Mouse (Mus musculus): ENCODE results near the gene Atp8a2. TPM values are rescaled to one million over a fixed set of nuclear protein-coding genes. Genes with fewer than 3 reads are reported as not detected.

The Atp8a2 gene
- polyA plus RNA-seq, 1 experiment, result not detected

DNA sequence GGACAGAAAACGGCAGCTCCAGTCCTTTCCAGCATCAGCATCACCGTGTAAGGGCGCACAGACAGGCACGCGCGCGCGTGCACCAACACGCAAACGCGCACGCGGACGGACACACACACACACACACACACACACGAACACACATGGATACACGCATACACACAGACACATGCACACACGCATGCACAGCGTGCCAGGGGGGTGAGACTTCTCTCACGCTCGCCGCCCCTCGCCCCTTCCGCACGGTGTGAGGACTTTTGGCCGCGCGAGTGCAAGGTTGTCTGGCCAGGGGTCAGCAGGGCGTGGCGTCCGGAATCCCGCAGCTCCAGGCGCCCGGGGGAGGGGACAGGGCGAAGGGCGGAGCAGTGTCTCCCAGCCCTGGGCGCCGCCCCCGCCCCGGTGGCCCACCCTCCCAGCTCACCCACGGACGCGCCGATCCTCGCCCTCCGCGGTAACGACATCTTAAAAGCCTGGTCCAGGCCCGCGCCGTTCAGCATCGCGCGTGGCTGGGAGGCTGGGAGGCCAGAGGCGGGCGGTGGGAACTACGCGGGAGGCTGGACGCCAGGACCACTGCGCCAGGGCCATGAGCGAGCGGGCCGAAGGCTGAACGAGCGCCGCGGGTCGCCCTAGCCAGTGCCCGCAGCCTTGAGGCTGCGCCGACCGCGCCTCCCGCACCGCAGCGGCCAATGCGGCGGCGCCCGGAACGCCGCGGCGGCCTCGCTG, 19.9 kb downstream of the Atp8a2 start:
- TF ChIP-seq GATA1 (IDR thresholded peaks at IDR 0.05; ENCODE audit: low read length), result no peak

- TF ChIP-seq GATA1 (IDR thresholded peaks at IDR 0.05; ENCODE audit: low read length), result no peak
Measured at GRCm38 (mm10) chr14:60176469-60176890, 20.5 kb downstream of the Atp8a2 start.

DNA sequence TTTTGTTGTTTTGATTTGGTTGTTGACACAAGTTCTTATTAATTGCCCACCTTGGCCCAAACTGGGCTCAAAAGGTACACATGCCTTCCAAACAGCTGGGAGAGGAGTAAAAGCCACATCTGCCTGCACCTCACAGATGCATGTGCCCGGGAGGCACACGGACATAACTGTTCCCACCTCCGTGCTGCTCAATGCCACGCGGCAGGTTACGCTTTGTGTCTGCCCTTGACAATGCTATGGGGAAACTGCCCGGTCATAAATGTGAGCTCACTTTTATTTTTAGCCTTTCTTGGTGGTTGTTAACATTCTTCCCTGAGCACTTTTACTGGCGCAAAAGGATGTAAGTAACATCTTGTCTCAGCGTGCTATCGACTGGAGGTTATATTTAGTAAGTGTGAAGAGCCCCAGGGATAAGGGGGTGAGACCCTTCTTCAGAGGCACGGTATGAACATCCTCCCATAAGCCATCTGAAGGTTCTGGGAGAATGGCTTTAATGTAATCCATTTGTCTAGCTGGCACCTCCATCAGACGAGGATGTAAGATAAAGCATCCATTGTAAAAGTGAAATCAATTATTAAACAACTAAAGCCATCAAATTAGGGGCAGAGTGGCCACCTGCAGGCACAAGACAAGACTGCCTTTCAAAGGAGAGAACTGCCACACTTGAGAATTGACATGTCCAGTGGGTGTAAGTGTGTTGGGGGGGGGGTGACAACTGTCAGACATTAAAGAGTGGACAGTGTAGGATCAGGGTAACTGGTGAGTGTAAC, 24.5 kb downstream of the Atp8a2 start:
- TF ChIP-seq GATA1 (IDR thresholded peaks at IDR 0.05; ENCODE audit: low read length), result no peak

DNA sequence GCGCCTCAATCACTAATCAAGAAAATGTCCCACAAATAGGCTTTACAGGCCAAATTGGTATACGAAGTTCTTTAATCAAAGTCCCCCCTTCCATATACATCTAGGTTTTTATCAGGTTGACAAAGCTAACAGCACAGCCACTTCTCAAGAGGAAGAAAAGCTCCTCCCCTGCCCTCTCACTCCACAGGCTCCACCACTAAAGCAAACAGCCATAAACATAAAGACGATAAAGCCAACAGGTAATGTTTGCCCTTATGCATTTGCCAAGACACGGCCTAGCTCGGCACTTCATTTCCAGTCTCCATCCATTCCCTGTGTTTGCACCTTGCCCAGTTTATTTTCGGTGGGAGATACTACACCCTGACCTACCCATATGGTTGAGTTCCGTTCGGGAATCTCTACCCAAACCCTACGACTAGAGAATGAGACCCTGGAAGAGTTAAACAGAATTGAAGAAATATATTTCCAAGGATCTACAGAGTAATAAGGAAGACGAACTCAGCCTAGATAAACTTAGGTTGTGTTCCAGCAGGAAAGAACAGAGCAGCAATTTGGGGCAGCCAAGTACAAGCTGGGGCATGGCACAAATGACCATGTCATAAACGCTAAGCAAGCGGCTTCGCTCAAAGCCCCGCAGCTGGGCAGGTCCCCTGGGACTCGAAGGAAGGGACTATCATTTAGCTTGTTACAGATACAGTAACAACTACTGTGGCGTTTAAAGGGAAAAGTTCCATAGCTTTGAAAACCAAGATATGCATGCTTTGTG, 26.0 kb downstream of the Atp8a2 start:
- no peak for TF ChIP-seq GATA1 (IDR thresholded peaks at IDR 0.05; ENCODE audit: low read length)

DNA sequence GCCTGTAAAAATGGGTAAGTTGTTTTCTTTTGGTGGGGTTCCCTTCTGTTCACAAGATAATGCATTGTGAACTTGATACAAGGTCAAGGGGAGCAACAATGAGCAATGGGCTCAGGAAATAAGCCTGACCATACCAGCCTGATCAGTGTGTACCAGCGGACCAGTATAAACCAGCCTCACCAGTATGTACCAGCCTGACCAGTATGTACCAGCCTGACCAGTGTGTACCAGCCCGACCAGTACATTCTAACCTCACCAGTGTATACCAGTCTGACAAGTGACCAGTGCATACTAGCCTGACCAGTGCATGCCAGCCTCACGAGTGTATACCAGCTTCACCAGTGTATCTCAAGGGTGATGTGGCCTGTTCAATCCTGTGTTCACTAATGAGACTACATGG, 33.6 kb downstream of the Atp8a2 start:
- no peak for TF ChIP-seq GATA1 (IDR thresholded peaks at IDR 0.05; ENCODE audit: low read length)

DNA sequence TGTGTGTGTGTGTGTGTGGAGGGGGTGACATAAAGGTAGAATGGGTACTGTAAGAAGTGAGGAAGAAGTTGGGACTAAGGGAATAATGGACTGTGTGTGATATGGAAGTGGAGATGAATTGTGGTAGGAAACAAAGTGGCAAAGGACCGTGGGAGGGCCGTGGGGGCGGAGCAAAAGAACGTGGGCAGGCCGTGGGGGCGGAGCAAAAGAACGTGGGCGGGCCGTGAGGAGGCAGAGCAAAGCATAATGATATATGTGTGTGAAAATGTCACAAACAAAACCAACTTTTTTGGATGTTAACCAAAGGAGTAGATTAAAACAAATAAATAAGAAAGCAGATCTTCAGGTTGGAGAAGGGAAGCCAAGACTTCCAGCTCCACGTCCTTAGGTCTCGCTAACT, 44.6 kb downstream of the Atp8a2 start:
- TF ChIP-seq GATA1 (IDR thresholded peaks at IDR 0.05; ENCODE audit: low read length), result no peak

DNA sequence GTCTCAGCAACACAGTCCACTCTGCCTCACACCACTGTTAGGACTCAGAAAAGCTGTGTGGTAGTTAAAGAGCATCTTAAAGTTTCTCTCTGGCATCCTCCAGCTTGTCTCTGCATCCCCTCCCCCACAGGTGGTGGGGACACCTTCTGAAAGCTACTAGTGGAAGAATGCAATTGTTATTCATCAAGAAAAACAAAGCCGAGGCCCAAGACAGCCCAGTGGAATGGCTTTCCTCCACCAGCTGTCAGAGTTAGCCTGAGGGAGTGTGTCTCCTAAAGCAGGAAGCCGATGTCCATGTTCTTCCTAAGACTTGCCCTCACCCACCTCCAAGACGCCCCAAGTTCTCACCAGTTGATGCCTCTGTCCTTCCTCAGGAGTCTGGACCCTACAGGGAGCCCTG, 48.1 kb downstream of the Atp8a2 start:
- TF ChIP-seq GATA1 (IDR thresholded peaks at IDR 0.05; ENCODE audit: low read length), result no peak

DNA sequence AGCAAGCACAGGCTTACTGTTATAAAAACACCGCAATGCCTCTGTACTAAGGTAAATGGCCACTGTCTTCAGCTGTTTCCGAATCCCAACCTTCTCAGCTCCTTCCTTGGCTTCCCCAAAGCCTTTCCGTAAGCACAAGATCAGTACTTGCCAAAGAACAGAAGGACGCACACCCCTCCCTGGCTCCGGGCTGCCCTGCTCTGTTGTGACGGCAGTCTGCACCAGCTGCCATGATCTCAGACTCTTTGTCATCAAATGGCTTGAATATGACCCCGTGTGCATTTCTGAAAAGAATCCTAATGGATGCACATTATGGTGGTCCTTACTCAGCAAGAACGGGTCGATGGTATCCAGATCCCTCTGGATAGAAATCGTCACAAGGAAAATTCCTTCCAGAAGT, 53.7 kb downstream of the Atp8a2 start:
- TF ChIP-seq GATA1 (IDR thresholded peaks at IDR 0.05; ENCODE audit: low read length), result no peak

DNA sequence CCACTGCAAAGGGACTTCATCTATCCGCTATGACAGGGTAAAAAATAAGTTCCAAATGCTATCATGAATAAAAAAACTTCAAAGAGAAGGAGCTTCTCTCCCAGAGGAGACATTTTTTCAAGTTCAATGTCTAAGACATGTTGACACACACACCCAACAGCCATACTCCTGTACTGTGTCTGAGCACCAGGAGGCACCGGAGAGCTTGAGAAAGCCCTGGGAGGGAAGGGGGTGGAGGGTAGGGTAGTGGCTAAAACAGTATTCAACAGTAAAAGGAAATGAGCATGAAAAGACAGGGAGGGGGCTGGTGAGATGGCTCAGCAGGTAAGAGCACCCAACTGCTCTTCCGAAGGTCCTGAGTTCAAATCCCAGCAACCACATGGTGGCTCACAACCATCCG, 58.6 kb downstream of the Atp8a2 start:
- no peak for TF ChIP-seq GATA1 (IDR thresholded peaks at IDR 0.05; ENCODE audit: low read length)

GRCm38 (mm10) chr14:60137812-60138211, 59.2 kb downstream of the Atp8a2 start:
- TF ChIP-seq GATA1 (IDR thresholded peaks at IDR 0.05; ENCODE audit: low read length), result no peak

- no peak for TF ChIP-seq GATA1 (IDR thresholded peaks at IDR 0.05; ENCODE audit: low read length)
Measured at GRCm38 (mm10) chr14:60135801-60136200, 61.2 kb downstream of the Atp8a2 start.

DNA sequence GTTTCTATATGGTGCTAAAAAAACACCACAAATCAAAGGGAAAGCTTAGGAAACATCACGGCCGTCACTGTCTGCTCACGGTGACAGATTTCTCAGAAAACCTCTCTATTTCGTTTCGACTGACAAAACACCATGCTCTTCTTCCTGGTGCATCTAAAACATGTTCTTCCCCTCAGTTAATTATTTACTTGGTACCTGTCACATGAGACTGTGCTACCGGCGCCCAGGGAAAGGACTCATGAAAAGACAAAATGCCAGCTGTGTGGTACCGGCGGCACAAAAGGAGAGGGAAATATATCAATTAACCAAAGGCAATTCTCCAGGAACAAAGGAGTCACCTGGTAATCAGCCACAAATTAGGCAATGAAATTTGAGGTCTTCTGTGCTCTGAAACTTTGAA, 62.3 kb downstream of the Atp8a2 start:
- TF ChIP-seq GATA1 (IDR thresholded peaks at IDR 0.05; ENCODE audit: low read length), result no peak

DNA sequence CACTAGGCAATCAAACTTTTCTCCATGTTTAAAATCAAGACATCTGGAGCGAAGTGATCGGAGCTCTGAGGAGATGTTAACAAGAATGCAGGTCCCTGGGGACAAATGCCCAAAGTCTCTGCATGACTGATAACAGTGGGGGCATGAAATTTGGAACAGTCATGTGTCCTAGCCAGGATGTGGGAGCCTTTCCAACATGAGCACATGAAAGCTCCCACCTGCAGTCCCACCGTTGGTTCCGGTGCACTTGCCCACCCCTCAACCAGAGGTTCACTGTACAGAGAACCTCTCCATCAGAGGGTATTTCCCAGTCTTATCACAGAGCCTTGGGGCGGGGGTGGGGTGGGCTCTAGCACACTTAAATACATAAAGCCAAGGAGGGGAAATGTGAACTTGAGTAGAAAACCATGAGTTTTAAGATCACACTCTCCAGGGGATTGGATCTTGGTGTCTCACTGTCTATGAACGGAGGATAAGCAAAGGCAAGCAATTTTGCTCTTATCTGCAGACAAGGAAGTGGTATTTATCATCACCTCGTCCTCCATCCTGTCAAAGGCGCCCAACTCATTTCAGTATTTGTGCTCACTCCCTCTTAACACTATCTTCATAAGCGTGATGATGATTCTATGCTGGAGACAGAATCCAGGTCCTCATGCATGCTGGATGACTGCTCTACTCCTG, 65.6 kb downstream of the Atp8a2 start:
- no peak for TF ChIP-seq GATA1 (IDR thresholded peaks at IDR 0.05; ENCODE audit: low read length)

DNA sequence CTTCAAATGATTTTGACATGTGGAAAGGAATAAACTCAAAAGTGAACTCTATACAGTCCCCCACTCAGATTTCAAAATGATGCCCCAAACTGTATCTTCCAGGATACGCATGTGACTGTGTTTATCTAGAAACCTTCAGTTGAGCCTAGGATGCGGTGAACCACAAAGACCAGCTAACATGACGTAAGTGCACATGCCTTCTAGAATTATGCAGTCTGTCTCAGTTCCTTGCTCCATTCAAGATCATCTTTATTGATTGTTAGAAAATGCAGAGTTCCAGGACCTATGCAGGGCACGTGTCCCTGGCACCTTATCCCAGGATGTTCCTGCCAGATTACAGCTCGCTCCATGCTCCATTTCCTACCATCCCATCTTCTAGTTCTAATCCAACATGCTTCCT, 67.4 kb downstream of the Atp8a2 start:
- no peak for TF ChIP-seq GATA1 (IDR thresholded peaks at IDR 0.05; ENCODE audit: low read length)

GRCm38 (mm10) chr14:60125202-60125601, 71.8 kb downstream of the Atp8a2 start:
- TF ChIP-seq GATA1 (IDR thresholded peaks at IDR 0.05; ENCODE audit: low read length), result no peak

DNA sequence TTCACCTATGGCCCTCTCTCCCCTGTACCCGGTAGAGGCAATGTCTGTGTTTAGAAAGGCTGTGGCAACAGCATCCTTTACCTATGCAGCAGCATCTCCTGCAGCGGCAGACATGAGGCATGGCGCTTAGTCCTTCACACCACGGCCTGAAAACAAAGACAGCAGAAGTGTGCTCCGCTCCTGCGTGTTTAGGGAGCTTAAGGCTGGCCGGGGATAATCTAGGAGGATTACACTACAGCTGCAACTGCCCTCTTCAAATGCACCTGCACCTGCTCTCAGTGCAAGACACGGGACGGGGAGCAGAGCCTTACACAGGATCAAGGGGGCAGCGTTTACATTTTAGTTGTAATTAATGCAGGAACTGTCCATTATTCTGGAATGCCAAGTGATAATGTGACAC, 75.4 kb downstream of the Atp8a2 start:
- no peak for TF ChIP-seq GATA1 (IDR thresholded peaks at IDR 0.05; ENCODE audit: low read length)
